In the genomic region with DNA sequence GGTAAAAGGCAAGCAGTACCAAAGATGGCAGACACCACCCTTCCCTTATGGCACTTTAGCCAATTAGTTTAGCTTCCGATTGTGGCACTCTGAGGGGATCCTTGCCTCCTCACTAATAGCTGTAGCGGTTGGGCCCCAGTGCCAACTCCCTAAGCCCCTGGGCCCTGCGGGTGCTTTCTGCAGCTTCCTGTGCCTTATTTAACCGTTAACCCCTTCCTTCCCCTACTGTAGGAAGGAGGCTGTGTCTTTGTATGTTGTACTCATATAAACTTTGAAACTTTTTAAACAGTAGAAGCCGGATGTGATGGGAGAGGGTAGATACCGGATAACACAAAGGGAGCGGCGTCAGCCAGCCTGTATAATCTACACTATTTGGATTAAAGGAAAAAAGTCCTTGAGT, we compare ENCODE assay signal across 29 mouse cellular contexts. TPM values are rescaled to one million over a fixed set of nuclear protein-coding genes. Genes with fewer than 3 reads are reported as not detected.
DNase-seq lines count a peak whose midpoint lies in the region; ATAC-seq lines count a peak whose summit lies in the region.
"Had no signal": no experiment of that assay in that cellular context is flagged by ENCODE, and none has a peak within 500 bp of the region (broad histone marks: within the 10 kb centered on the region; RNA-seq: fewer than 3 reads in every experiment).

No protein-coding gene starts in this region.

- H3K27me3 ChIP-seq in liver, embryonic 13.5 days: no peaks in the 10 kb centered on the region
- H3K27me3 ChIP-seq: forebrain, embryonic 13.5 days; heart, embryonic 15.5 days; hindbrain, embryonic 13.5 days; neural tube, embryonic 12.5 days; stomach, embryonic 15.5 days had no signal

- H3K4me3 ChIP-seq in liver, embryonic 13.5 days (replicated peaks): no peak overlapping the region
- H3K4me3 ChIP-seq: forebrain, embryonic 13.5 days; gastrocnemius, adult 2 months; heart, embryonic 15.5 days; hindbrain, embryonic 13.5 days; left cerebral cortex, adult 2 months; neural tube, embryonic 12.5 days; stomach, embryonic 15.5 days had no signal

- no peaks in the 10 kb centered on the region for H3K9me3 ChIP-seq in liver, embryonic 13.5 days (replicated peaks)
- H3K9me3 ChIP-seq: forebrain, embryonic 13.5 days; heart, embryonic 15.5 days; hindbrain, embryonic 13.5 days; megakaryocyte, embryonic 14.5 days; neural tube, embryonic 12.5 days; stomach, embryonic 15.5 days had no signal

- peaks cover 93% of the 10 kb centered on the region for H3K4me1 ChIP-seq in liver, embryonic 13.5 days (replicated peaks)

- ATAC-seq in liver, embryonic 13.5 days (ENCODE audit: low read depth): no peak
- ATAC-seq: activated CD4-positive, CD25-positive, alpha-beta regulatory T cell, adult 4 months; forebrain, embryonic 13.5 days had no signal

- peaks cover 51% of the 10 kb centered on the region for H3K36me3 ChIP-seq in liver, embryonic 13.5 days

- peak overlapping the region; percentile 99 for H3K27ac ChIP-seq in liver, embryonic 13.5 days
- H3K27ac ChIP-seq: forebrain, embryonic 13.5 days; heart, embryonic 15.5 days; hindbrain, embryonic 13.5 days; kidney, postnatal 0 days; left cerebral cortex, adult 2 months; neural tube, embryonic 12.5 days; stomach, embryonic 15.5 days had no signal

- 58% methylated on average over 8 of the region's 8 CpGs for WGBS in liver, embryonic 13.5 days (ENCODE audit: insufficient replicate concordance)

- peak; percentile 31 to 60 for DNase-seq in spleen, postnatal 4 days (ENCODE audit: low spot score in 2 of 2)
- no peak for DNase-seq in spleen, postnatal 36 days (ENCODE audit: low spot score in 2 of 2)
- DNase-seq in liver, embryonic 13.5 days: no peak
- peak; percentile 51 for DNase-seq in naive thymus-derived CD4-positive, alpha-beta T cell, adult 2 months (ENCODE audit: low read depth)
- peak; percentile 69 for DNase-seq in thymus, postnatal 4 days
- DNase-seq in kidney, adult 8-10 months: no peak
- no peak for DNase-seq in kidney, postnatal 4 days
- DNase-seq: adrenal gland, adult 8-10 months; cerebellum, adult 9-10 months; gastrocnemius, adult 2 months; heart, postnatal 36 days; kidney, adult 11 months; left cerebral cortex, postnatal 4 days; lung, adult 18-20 months; lung, postnatal 14 days; midbrain, embryonic 14.5 days; retina, postnatal 1 day had no signal

- H3K4me2 ChIP-seq in liver, embryonic 13.5 days: peak overlapping the region; percentile 17; the same call in 1 of the 2 replicates
- H3K4me2 ChIP-seq: forebrain, embryonic 13.5 days; heart, embryonic 15.5 days; hindbrain, embryonic 13.5 days; neural tube, embryonic 12.5 days; stomach, embryonic 15.5 days had no signal

- H3K9ac ChIP-seq in liver, embryonic 13.5 days: peak overlapping the region; percentile 30; the same call in 1 of the 2 replicates
- H3K9ac ChIP-seq: forebrain, embryonic 13.5 days; heart, embryonic 15.5 days; hindbrain, embryonic 13.5 days; neural tube, embryonic 12.5 days; stomach, embryonic 15.5 days had no signal

RNA-seq across cellular contexts. Expression of a gene that starts 4.6 kb away (rescaled TPM):
- polyA plus RNA-seq in liver, embryonic 13.5 days (2015; fragmentation: Nextera tagmentation; extraction: Ambion mirVana): 28.0 and 29.9 TPM in 2 replicates

RNA-seq across cellular contexts. Expression of a gene that starts 7.8 kb away (rescaled TPM):
- 0.76 and 1.5 TPM in 2 replicates for polyA plus RNA-seq in liver, embryonic 13.5 days (2015; fragmentation: Nextera tagmentation; extraction: Ambion mirVana)
- polyA plus RNA-seq: activated CD4-positive, CD25-positive, alpha-beta regulatory T cell, adult 4 months; midbrain, embryonic 14.5 days had no signal

RNA-seq across cellular contexts. Expression of a gene that starts 12.4 kb away (rescaled TPM):
- 321 and 345 TPM in 2 replicates for polyA plus RNA-seq in liver, embryonic 13.5 days (2015; fragmentation: Nextera tagmentation; extraction: Ambion mirVana)

RNA-seq across cellular contexts. Expression of a gene that starts 13.2 kb away (rescaled TPM):
- 0.68 and 0.75 TPM in 2 replicates for polyA plus RNA-seq in liver, embryonic 13.5 days (2015; fragmentation: Nextera tagmentation; extraction: Ambion mirVana)

RNA-seq across cellular contexts. Expression of a gene that starts 27.1 kb away (rescaled TPM):
- polyA plus RNA-seq in liver, embryonic 13.5 days (2015; fragmentation: Nextera tagmentation; extraction: Ambion mirVana): not detected in 2 replicates
- polyA plus RNA-seq: activated CD4-positive, CD25-positive, alpha-beta regulatory T cell, adult 4 months; brain, embryonic 14.5 days; embryonic facial prominence, embryonic 14.5 days; forebrain, embryonic 13.5 days; heart, embryonic 15.5 days; hindbrain, embryonic 13.5 days; kidney, postnatal 0 days; midbrain, embryonic 14.5 days; neural tube, embryonic 12.5 days; spleen, adult 2 months; stomach, embryonic 15.5 days had no signal

Comparison
In these comparisons a context has a peak if more than half of its experiments do, and no peak if none do; other contexts are left out.
1. DNase-seq: peak in spleen, postnatal 4 days (2 of 2), naive thymus-derived CD4-positive, alpha-beta T cell, adult 2 months (single experiment) and thymus, postnatal 4 days (single experiment); none in spleen, postnatal 36 days (0 of 2), liver, embryonic 13.5 days (single experiment), kidney, adult 8-10 months (0 of 2) and kidney, postnatal 4 days (0 of 2).